Mouse (Mus musculus): ENCODE data around the gene Olfr166.
A peak's percentile ranks its signal among the peaks of the same experiment; 100 is the strongest.

Olfr166 gene

GRCm38 (mm10) chr16:19483394-19483793 is at the start of gene Olfr166:
TSS of gene Olfr166 (plus strand) at chr16:19483694.
- DNase-seq (ENCODE audit: low read depth, low spot score) = no peak

DNA sequence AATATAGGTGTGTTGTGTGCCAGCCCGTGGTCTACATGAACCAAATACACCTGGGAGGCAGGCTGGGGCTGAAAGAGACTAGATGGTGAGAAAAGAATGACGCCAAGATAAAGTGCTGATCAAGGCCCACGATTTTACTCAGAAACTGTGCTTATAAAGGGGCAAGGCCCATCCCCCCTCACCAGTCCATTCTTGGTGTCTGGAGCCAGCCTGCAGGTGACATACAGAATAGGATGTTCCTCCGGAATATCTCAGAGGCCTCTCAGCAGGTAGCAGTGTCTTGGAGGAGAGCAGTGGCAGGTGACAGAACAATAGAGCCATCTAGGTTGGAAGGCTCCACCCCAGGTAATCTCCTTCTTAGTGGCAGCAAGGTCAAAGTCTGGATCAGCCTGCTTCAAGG is 24.8 kb upstream of the Olfr166 start:
- peak; percentile 51 for DNase-seq (ENCODE audit: low read depth, low spot score)

GRCm38 (mm10) chr16:19464365-19464764 is 19.1 kb upstream of the Olfr166 start:
- DNase-seq (ENCODE audit: low read depth, low spot score) = peak; percentile 10

DNA sequence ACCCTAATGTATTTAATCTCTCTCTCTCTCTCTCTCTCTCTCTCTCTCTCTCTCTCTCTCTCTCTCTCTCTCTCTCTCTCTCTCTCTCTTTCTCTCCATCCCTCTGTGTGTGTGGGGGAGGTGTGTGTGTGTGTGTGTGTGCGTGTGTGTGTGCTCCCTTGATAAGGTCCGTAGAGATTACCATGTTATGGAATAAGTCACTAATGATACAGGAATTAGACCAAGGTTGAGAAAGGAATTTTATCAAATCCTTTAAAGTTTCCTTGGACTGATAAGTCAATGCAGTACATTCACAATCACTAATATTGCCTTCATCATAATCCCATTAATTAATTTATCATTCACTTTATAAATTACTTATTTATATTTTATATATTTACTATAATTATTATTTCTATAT is 38.7 kb downstream of the Olfr166 start, which contains the start of gene Olfr167:
TSS of gene Olfr167 (minus strand) at position 101 of the 400 bp plus-strand sequence.
- no peak for DNase-seq (ENCODE audit: low read depth, low spot score)

DNA sequence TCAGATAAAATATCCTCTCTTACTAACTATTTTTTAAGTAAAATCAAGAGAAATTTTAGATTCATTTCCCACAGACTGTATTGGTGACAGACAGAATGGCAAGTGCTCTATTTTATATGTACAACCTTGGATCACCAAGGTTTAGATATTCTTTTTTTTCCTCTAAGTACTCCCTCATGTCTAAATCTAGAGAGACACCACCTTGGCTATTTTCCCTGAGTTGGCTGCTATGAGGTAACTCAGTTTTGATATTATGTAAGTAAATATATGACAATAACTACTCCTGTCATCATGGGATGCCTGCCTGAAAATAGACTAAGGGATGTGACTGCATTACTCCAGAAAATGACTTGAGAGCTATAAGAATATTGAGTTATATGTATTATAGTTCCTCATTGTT is 52.0 kb downstream of the Olfr166 start, which contains the start of gene Olfr168:
TSS of gene Olfr168 (minus strand) at position 101 of the 400 bp plus-strand sequence.
- DNase-seq (ENCODE audit: low read depth, low spot score) = no peak
